Mouse (Mus musculus) testis, adult 2 months (tissue): ENCODE results near the gene Khdc1a.

Experiments used
- CTCF ChIP-seq: fragments of 200-500 bp; IDR thresholded peaks from 2 replicates; pipeline ENCODE4 v1.5.1; 2012; ENCODE audit warnings: low read depth, mild to moderate bottlenecking, inconsistent platforms, low read length, moderate library complexity; ENCODE audit not compliant: control insufficient read depth, insufficient read depth, insufficient replicate concordance
- POLR2A ChIP-seq: fragments of 200-500 bp; IDR thresholded peaks from 2 replicates; pipeline ENCODE4 v1.6.1; 2012; ENCODE audit warnings: low read depth, mild to moderate bottlenecking, inconsistent platforms, low read length, moderate library complexity; ENCODE audit not compliant: control insufficient read depth

DNA sequence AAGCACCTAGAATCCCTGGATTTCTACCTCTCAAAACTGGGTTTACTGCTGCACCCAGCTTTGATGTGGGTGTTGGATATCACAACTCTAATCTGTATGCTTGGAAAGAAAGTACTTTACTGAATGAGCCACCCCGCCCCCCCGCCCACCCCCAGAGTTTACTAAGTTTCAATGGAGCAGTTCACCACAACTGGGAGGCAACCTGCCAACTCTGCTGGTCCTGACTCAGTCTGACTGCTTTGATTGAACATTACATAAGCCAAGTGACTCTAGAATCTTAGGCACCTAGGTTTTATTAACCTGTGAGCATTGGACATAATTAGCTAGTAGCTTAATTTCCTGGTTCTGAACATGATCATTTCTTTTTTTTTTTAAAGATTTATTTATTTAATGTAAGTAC lies 35.1 kb upstream of the Khdc1a start:
- TF ChIP-seq CTCF (no peak), POLR2A (no peak)
